Mouse (Mus musculus) erythroblast, embryonic 14.5 days (primary cell): Measurements from ENCODE around the gene Tapbpl.

Source experiments
- GATA1 ChIP-seq: IDR thresholded peaks from 2 replicates; pipeline ENCODE4 v1.6.1; 2012; ENCODE audit warnings: low read length, inconsistent platforms, mixed read lengths
- TAL1 ChIP-seq: IDR thresholded peaks from 3 replicates; pipeline ENCODE4 v1.6.1; 2012; ENCODE audit warnings: low read length, inconsistent platforms, mixed read lengths

DNA sequence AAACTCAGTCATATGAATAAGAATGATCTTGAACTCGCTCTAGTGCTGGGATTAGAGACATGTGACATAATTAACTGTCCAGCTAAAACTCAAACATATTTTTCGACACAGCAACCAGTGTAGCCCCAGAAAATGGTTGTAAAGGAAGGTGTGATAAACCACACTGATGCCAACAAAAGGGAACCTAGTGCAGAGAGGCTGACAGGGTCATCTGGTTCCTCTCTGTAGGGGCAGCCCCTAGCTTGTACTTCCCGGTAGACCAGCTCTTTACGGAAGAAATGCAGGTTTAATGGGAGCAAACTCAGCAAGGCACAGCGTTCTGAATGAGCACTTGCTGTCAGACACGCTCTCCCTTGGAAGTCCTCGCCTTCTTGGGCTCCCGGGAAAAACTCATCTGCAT lies 48.1 kb upstream of the Tapbpl start:
- no peak for TF ChIP-seq GATA1
- no peak for TF ChIP-seq TAL1
